Mouse (Mus musculus): Measurements from ENCODE around the gene Maml2. TPM values are rescaled to one million over a fixed set of nuclear protein-coding genes. Genes with fewer than 3 reads are reported as not detected.

The Maml2 gene
- polyA plus RNA-seq, 1 experiment = not detected

DNA sequence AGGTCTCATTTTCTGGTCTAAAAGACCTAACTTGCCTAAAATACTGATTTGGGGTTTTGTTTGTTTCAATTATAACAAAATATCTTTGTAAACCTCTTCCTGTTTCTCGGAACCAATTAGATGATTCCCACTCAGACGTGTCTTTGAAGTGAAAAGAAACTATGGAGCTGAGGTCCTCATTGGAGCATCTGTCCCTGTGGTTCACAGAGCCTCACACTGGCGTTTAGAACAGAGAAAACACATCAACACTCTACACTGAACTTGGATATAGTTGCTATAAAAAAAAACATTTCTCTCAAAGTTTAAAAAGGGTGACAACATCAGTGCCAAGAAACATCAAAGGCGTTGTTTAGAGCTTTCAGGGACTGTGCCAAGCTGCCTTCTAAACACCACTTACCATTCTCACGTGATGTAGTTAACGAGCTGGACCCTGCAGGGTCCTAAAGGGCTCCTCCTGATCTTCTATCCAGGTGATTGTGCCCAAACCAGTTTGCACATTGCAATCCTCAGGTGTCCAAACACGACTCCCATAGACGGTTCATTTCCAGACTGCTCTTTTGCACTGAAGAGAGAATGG lies 309.9 kb downstream of the Maml2 start:
- H3K4me1 ChIP-seq (ENCODE audit: control insufficient read depth, insufficient read depth, low read length) = peaks cover 4% of the 10 kb centered on the region; the same call in 1 of the 2 replicates
- H3K27ac ChIP-seq (ENCODE audit: insufficient read depth, low read depth, low read length) = no peak overlapping the region
- no peak for TF ChIP-seq POLR2A (IDR thresholded peaks at IDR 0.05; ENCODE audit: insufficient read depth, low read depth, low read length)
- no peak for TF ChIP-seq CTCF (IDR thresholded peaks at IDR 0.05; ENCODE audit: insufficient read depth, low read depth, low read length)
- 47% methylated on average over 8 of the region's 8 CpGs for WGBS
- H3K4me3 ChIP-seq (ENCODE audit: insufficient read depth, low read depth, low read length) = no peak overlapping the region

DNA sequence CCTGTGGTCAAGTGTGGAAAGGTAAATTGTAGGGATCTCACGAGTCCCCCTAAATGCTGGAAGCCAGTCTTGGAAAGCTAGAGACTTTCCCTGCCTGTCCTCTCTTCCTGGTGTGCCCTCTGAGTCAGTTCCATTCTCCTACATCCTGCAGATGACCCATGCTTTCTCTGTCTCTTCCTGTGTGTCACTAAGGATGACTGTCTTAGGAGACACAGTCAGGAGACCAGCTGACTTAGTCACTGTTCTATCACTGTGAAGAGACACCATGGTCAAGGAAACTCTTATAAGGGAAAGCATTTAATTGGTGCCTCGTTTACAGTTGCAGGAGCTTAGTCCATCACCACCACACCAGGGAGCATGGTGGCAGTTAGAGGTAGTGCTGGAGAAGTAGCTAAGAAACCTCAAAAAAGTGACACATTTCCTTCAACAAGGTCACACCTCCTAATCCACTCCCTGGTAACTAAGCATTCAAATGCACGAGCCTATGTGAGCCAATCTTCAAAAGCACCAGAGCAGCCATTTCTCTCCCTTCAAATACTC lies 310.8 kb downstream of the Maml2 start:
- no peak overlapping the region for H3K27ac ChIP-seq (ENCODE audit: insufficient read depth, low read depth, low read length)
- 64% methylated on average over 3 of the region's 3 CpGs for WGBS

DNA sequence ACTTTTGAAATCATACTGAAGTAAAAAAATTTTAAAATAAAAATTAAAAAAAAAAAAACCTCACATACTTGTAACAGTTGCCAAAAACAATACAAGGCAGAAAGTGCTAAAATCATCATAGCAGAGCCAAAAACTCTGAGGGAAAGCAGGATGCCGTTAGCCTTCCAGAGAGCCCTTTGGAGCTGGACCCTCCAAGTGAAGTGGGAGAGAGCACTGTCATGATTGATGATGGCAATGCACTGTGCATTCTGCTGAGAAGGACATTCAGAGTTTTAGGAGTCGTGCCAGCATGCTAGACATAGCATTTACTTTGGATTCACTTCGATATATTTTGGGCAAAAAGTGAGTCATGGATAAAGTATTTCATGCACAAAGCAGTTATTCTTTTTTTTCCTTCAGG lies 313.8 kb downstream of the Maml2 start:
- H3K27ac ChIP-seq (ENCODE audit: insufficient read depth, low read depth, low read length) = no peak overlapping the region
- no peak for TF ChIP-seq POLR2A (IDR thresholded peaks at IDR 0.05; ENCODE audit: insufficient read depth, low read depth, low read length)
- no peak for TF ChIP-seq CTCF (IDR thresholded peaks at IDR 0.05; ENCODE audit: insufficient read depth, low read depth, low read length)
- 43% methylated on average over 3 of the region's 3 CpGs for WGBS
- H3K4me1 ChIP-seq (ENCODE audit: control insufficient read depth, insufficient read depth, low read length) = peaks cover 7% of the 10 kb centered on the region; the same call in 1 of the 2 replicates
- H3K4me3 ChIP-seq (ENCODE audit: insufficient read depth, low read depth, low read length) = no peak overlapping the region

More for the DNA sequence above, 310.8 kb downstream of the Maml2 start:
- Histone ChIP-seq H3K4me1 (ENCODE audit: control insufficient read depth, insufficient read depth, low read length) (peaks cover 4% of the 10 kb centered on the region; the same call in 1 of the 2 replicates), H3K4me3 (ENCODE audit: insufficient read depth, low read depth, low read length) (no peak overlapping the region)
- TF ChIP-seq CTCF (IDR thresholded peaks at IDR 0.05; ENCODE audit: insufficient read depth, low read depth, low read length) (no peak), POLR2A (IDR thresholded peaks at IDR 0.05; ENCODE audit: insufficient read depth, low read depth, low read length) (no peak)

DNA sequence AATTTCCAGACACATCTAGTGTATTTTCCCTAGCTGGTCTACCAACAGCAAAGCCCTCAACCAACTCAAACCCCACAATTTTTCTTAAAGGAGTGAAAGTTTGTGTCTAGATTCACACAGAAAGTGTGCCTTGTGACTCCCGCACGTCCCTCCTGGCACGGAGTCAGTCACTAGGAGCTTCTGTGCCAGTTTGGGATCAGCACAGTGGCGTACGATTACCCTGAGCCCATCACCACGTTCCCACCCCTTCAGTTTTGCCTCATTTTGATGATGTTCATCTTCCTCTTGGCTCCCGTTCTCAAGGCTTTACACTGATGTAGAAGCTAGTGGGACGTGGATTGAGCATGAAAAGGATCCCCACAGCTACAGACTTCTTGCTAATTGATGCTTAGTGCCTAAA lies 314.6 kb downstream of the Maml2 start:
- no peak for TF ChIP-seq POLR2A (IDR thresholded peaks at IDR 0.05; ENCODE audit: insufficient read depth, low read depth, low read length)
- Histone ChIP-seq H3K4me1 (ENCODE audit: control insufficient read depth, insufficient read depth, low read length) (peaks cover 7% of the 10 kb centered on the region; the same call in 1 of the 2 replicates), H3K27ac (ENCODE audit: insufficient read depth, low read depth, low read length) (no peak overlapping the region), H3K4me3 (ENCODE audit: insufficient read depth, low read depth, low read length) (no peak overlapping the region)
- WGBS = 59% methylated on average over 8 of the region's 8 CpGs

DNA sequence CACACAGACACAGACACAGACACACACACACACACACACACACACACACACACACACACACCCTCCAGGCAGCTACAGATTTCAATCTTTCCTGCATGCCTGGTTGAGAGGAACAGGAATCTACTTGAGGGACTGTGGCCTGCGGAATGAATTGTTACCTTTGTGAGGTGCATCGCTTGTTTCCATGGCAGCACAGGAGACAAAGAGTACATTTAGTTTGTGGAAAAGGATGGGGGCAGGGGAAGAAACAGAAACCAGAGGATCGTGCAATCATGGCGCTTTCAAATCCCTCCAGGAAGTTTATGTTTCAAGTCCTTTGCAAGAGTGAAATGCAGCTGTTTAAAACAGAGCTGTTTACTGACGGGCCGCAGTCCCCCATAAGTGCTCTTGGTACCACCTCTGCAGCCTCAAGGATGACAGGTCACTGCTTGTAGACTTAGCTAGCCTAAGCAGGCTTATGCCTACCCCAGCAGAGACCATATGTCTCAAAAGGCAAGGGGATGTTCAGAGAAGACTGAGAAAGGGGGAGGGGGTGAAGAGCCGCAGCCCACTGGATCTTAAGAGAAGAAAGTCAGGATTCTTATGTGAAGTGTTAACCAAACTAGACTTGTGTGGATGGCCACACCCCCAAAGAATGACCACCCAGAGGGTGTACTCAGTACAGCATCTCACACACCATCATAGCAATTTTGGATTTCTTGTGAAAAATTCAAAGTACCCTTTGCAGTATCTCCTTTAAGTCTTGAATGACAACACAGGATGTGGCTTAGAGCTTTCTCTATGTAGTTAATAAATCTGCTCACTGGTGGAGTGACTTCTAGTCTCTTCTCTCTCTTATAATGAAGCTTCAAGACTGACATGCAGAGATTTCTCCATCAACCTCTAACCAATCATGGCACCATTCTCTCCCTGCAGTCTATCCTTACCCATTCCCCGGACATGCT lies 315.8 kb downstream of the Maml2 start:
- no peak overlapping the region for H3K4me3 ChIP-seq (ENCODE audit: insufficient read depth, low read depth, low read length)
- WGBS = 70% methylated on average over 8 of the region's 8 CpGs
- no peak for TF ChIP-seq POLR2A (IDR thresholded peaks at IDR 0.05; ENCODE audit: insufficient read depth, low read depth, low read length)
- TF ChIP-seq CTCF (IDR thresholded peaks at IDR 0.05; ENCODE audit: insufficient read depth, low read depth, low read length) = no peak
- peaks cover 7% of the 10 kb centered on the region; the same call in 1 of the 2 replicates for H3K4me1 ChIP-seq (ENCODE audit: control insufficient read depth, insufficient read depth, low read length)
- H3K27ac ChIP-seq (ENCODE audit: insufficient read depth, low read depth, low read length) = no peak overlapping the region

DNA sequence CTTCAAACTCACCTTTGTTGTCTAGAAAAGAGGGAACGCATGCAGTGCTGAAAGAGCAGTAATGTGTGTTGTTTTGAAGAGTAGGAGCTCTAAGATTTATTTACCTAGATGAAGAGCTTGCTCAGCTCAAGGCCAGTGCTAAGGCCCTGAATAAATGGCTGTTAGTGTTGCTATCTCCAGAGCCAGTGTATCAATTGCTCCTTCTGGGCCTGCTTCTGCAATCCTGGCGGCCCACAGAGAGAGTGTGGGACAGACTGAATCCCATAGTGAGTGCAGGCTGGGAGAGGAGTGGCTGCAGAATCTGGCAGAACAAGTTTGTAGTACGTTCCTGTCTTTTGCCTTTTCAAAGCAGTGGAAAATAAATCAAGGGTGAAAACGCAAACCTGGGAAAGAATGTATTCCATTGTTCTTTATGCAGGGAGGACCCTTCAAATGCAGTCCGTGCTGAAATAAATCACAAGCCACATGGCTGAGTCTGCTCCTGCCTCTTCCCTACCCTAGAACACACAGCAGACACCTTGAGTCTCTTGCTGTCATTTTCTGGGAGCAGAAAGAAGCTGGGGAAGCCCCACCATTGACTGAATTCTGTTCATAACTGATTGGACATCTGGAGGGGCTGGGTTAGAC lies 318.7 kb downstream of the Maml2 start:
- WGBS = 58% methylated on average over 5 of the region's 5 CpGs
- no peak overlapping the region for H3K27ac ChIP-seq (ENCODE audit: insufficient read depth, low read depth, low read length)

DNA sequence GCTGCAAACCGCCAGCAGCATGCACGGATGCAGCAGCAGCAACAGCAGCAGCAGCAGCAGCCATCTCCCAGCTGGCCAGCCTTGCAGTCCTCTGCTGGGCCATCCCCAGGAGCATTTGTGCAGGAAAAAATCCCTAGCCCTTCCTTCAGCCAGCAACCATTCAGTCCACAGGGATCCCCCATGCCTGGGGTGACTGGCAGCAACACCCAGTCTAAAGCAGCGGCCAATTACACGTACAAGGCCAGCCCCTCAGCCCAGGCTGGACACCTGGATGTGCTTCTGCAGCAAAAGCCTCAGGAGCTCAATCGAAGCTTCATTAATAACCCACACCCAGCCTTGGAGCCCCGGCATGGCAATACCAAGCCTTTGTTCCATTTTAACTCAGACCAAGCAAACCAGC lies 323.0 kb downstream of the Maml2 start:
- 71% methylated on average over 6 of the region's 6 CpGs for WGBS
- Histone ChIP-seq H3K4me3 (ENCODE audit: insufficient read depth, low read depth, low read length) (no peak overlapping the region), H3K4me1 (ENCODE audit: control insufficient read depth, insufficient read depth, low read length) (no peaks in the 10 kb centered on the region; the same call in 1 of the 2 replicates), H3K27ac (ENCODE audit: insufficient read depth, low read depth, low read length) (no peak overlapping the region)
- no peak for TF ChIP-seq CTCF (IDR thresholded peaks at IDR 0.05; ENCODE audit: insufficient read depth, low read depth, low read length)
- no peak for TF ChIP-seq POLR2A (IDR thresholded peaks at IDR 0.05; ENCODE audit: insufficient read depth, low read depth, low read length)

More for the DNA sequence above, 318.7 kb downstream of the Maml2 start:
- TF ChIP-seq CTCF (IDR thresholded peaks at IDR 0.05; ENCODE audit: insufficient read depth, low read depth, low read length) (no peak), POLR2A (IDR thresholded peaks at IDR 0.05; ENCODE audit: insufficient read depth, low read depth, low read length) (no peak)
- Histone ChIP-seq H3K4me1 (ENCODE audit: control insufficient read depth, insufficient read depth, low read length) (peaks cover 7% of the 10 kb centered on the region), H3K4me3 (ENCODE audit: insufficient read depth, low read depth, low read length) (no peak overlapping the region)

DNA sequence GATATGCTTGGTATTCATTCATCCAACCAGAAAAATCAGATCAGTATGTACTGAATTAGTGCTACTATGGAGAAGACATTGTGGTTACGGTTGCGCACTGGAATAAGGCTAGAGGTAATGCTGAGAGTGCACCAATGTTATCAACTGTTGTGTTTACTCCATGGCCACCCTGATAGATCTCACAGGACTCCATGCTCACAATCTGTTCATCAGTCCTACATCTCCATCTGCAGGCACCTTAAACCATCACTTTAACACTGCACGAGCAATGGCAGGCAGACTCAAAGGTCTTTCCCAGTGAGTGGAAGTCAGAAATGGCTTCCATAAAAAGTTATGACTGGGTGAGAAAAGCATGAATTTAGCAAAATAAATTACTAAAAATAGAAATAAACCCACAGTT lies 324.2 kb downstream of the Maml2 start:
- Histone ChIP-seq H3K27ac (ENCODE audit: insufficient read depth, low read depth, low read length) (no peak overlapping the region), H3K4me1 (ENCODE audit: control insufficient read depth, insufficient read depth, low read length) (no peaks in the 10 kb centered on the region; the same call in 1 of the 2 replicates), H3K4me3 (ENCODE audit: insufficient read depth, low read depth, low read length) (no peak overlapping the region)
- WGBS = over 99% methylated on average over 3 of the region's 3 CpGs
- no peak for TF ChIP-seq POLR2A (IDR thresholded peaks at IDR 0.05; ENCODE audit: insufficient read depth, low read depth, low read length)
